Mouse (Mus musculus) megakaryocyte, embryonic 14.5 days (primary cell): ENCODE results near the gene Gm11634.
"Not testable (repeated sequence)": the region's sequence is repeated elsewhere in the genome, so short reads cannot be mapped to it uniquely, and the experiment has no call there.

Experiments used
- FLI1 ChIP-seq: IDR thresholded peaks from 2 replicates; pipeline ENCODE4 v1.6.1; 2012; ENCODE audit warnings: low read length, inconsistent platforms, mixed read lengths
- GATA1 ChIP-seq: IDR thresholded peaks from 3 replicates; pipeline ENCODE4 v1.6.1; 2012; ENCODE audit warnings: mixed read lengths, low read length, inconsistent platforms, borderline replicate concordance

- TF ChIP-seq GATA1, FLI1: not testable (repeated sequence)
Observed at GRCm38 (mm10) chr11:101646283-101646794, 47.3 kb upstream of the Gm11634 start.
